Mouse (Mus musculus): Measurements from ENCODE around the gene Naglu.

GRCm38 (mm10) chr11:101023371-101023770 lies 46.4 kb upstream of the Naglu start:
- TF ChIP-seq CTCF (IDR thresholded peaks at IDR 0.05; ENCODE audit: borderline replicate concordance, extremely low read depth, insufficient read depth, insufficient read length) (no peak), POLR2A (IDR thresholded peaks at IDR 0.05; ENCODE audit: borderline replicate concordance, extremely low read depth, insufficient read depth, insufficient read length, poor library complexity, severe bottlenecking) (no peak)

Measured in brain, embryonic 14.5 days (tissue).